Mouse (Mus musculus): ENCODE measurements around the gene Ptrh2. TPM values are rescaled to one million over a fixed set of nuclear protein-coding genes. Genes with fewer than 3 reads are reported as not detected.

Gene Ptrh2
- polyA plus RNA-seq, 1 experiment from 2014 or later: 30.2 TPM

- no peak for DNase-seq (ENCODE audit: low spot score)
- WGBS: 74% methylated on average over 5 of the region's 5 CpGs
- Histone ChIP-seq H3K27me3 (ENCODE audit: insufficient read depth, poor library complexity, severe bottlenecking) (no peaks in the 10 kb centered on the region), H3K4me3 (no peak overlapping the region), H3K27ac (no peak overlapping the region), H3K36me3 (0 out of 2 replicates have a peak, but pooled peaks cover 2% of the 10 kb centered on the region), H3K9me3 (no peaks in the 10 kb centered on the region), H3K4me1 (peaks cover 13% of the 10 kb centered on the region)
These were observed 4.8 kb upstream of the Ptrh2 start for GRCm38 (mm10) chr11:86678957-86679356.

DNA sequence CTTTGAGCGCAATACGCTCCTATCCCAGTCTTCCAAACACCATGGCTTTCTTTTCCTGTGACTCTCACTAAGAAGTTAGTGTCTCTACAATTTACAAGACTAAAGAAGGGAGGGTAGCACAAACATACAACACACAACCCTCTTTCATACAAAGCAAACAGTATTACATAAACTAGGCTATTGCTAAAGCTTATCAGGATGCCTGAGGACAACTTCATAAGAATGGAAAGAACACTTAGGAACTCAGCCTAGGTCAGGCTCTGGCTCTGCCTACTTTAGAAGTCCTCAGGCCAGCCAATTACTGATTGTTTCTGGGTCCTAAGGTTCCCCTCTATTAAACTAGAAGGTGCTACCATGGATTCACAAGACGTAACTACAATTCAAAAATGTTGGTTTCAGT is 3.1 kb upstream of the Ptrh2 start:
- Histone ChIP-seq H3K9me3 (no peaks in the 10 kb centered on the region), H3K4me3 (no peak overlapping the region), H3K27me3 (ENCODE audit: insufficient read depth, poor library complexity, severe bottlenecking) (no peaks in the 10 kb centered on the region), H3K36me3 (0 out of 2 replicates have a peak, but pooled peaks cover 2% of the 10 kb centered on the region), H3K27ac (no peak overlapping the region), H3K4me1 (peaks cover 25% of the 10 kb centered on the region)
- WGBS: 96% methylated on average over 3 of the region's 3 CpGs
- DNase-seq (ENCODE audit: low spot score): no peak

DNA sequence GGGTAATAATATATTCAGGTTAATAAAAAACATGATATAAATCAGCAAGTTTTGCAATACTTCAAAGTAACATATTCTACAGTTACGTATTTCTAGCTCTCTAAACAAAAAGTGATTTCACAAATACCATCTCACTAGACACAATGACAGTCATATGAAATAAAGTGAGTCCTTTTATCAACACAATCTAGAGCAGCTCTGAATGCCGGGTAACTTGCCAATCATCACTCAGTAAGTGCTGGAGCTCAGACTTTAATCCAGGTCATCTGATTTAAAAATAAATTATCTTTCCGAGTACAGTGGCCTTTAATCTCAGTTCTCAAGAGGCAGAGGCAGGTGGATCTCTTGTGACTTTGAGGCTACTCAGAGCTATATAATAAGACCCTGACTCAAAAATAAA is 2.4 kb upstream of the Ptrh2 start:
- no peak overlapping the region for H3K4me3 ChIP-seq
- no peaks in the 10 kb centered on the region for H3K27me3 ChIP-seq (ENCODE audit: insufficient read depth, poor library complexity, severe bottlenecking)
- H3K27ac ChIP-seq: no peak overlapping the region
- peaks cover 27% of the 10 kb centered on the region for H3K4me1 ChIP-seq
- 76% methylated on average over 3 of the region's 3 CpGs for WGBS
- H3K36me3 ChIP-seq: 0 out of 2 replicates have a peak, but pooled peaks cover 2% of the 10 kb centered on the region
- no peak for DNase-seq (ENCODE audit: low spot score)
- H3K9me3 ChIP-seq: no peaks in the 10 kb centered on the region

- peaks cover 8% of the 10 kb centered on the region for H3K36me3 ChIP-seq
- peak overlapping the region; percentile 91 for H3K27ac ChIP-seq
- no peak for DNase-seq (ENCODE audit: low spot score)
- H3K4me1 ChIP-seq: peaks cover 27% of the 10 kb centered on the region
- 35% methylated on average over 7 of the region's 7 CpGs for WGBS
- H3K4me3 ChIP-seq: peak overlapping the region; percentile 87
- H3K27me3 ChIP-seq (ENCODE audit: insufficient read depth, poor library complexity, severe bottlenecking): no peaks in the 10 kb centered on the region
- H3K9me3 ChIP-seq: no peaks in the 10 kb centered on the region
These were observed 924 bp upstream of the Ptrh2 start for GRCm38 (mm10) chr11:86682861-86683260.

- Histone ChIP-seq H3K9me3 (no peaks in the 10 kb centered on the region), H3K27ac (peak overlapping the region; percentile 91), H3K36me3 (peaks cover 19% of the 10 kb centered on the region), H3K4me1 (peaks cover 22% of the 10 kb centered on the region), H3K4me3 (peak overlapping the region; percentile 87), H3K27me3 (ENCODE audit: insufficient read depth, poor library complexity, severe bottlenecking) (no peaks in the 10 kb centered on the region)
- DNase-seq (ENCODE audit: low spot score): no peak
- WGBS: 9% methylated on average over 20 of the region's 20 CpGs
These were observed 584 bp downstream of the Ptrh2 start for GRCm38 (mm10) chr11:86684126-86685012.

DNA sequence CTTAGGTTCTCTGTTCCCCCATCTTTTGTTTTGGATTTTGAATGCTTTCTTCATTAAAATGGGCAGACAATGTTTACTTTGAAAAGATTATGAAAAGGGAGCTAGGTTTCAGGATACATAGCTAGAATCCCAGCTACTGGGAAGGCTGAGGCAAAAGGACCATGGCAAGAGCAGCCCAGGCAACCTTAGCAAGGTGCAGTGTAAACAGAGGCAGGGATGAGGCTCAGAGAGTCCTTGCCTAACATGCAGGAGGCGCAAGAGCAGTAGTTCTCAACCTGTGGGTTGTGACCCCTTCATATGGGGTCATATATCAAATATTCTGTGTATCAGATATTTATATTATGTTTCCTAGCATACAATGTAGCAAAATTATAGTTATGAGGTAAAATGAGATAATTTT is 1.6 kb downstream of the Ptrh2 start:
- no peak for DNase-seq (ENCODE audit: low spot score)
- 90% methylated on average over 1 of the region's 1 CpGs for WGBS
- H3K4me1 ChIP-seq: peaks cover 22% of the 10 kb centered on the region
- H3K9me3 ChIP-seq: no peaks in the 10 kb centered on the region
- no peak overlapping the region for H3K27ac ChIP-seq
- no peak overlapping the region for H3K4me3 ChIP-seq
- no peaks in the 10 kb centered on the region for H3K27me3 ChIP-seq (ENCODE audit: insufficient read depth, poor library complexity, severe bottlenecking)
- peaks cover 29% of the 10 kb centered on the region for H3K36me3 ChIP-seq

DNA sequence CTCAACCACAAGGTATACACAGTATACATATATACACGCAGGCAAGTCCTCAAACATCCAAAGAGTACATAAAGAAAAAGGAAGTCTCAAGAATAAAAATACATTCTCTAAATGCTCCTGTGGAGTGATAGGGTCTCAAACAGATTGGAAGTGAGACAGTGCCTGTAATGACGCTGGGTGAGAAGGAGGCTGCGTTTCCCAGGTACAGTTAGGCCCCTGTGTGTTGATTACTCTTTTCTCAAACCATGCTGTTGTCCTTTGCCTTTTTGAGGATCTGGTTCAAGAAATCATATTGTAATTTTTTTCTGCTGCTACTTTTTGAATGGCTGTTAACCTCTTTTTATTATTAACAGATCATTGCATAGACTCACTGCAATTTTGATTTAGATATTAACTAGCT is 6.6 kb downstream of the Ptrh2 start:
- peaks cover 74% of the 10 kb centered on the region for H3K36me3 ChIP-seq
- no peaks in the 10 kb centered on the region for H3K27me3 ChIP-seq (ENCODE audit: insufficient read depth, poor library complexity, severe bottlenecking)
- H3K9me3 ChIP-seq: no peaks in the 10 kb centered on the region
- no peak for DNase-seq (ENCODE audit: low spot score)
- no peak overlapping the region for H3K4me3 ChIP-seq
- WGBS: 86% methylated on average over 3 of the region's 3 CpGs
- H3K4me1 ChIP-seq: peaks cover 5% of the 10 kb centered on the region
- H3K27ac ChIP-seq: no peak overlapping the region

GRCm38 (mm10) chr11:86691482-86691881 is 7.7 kb downstream of the Ptrh2 start:
- 93% methylated on average over 3 of the region's 3 CpGs for WGBS
- Histone ChIP-seq H3K9me3 (no peaks in the 10 kb centered on the region), H3K36me3 (peaks cover 82% of the 10 kb centered on the region)

DNA sequence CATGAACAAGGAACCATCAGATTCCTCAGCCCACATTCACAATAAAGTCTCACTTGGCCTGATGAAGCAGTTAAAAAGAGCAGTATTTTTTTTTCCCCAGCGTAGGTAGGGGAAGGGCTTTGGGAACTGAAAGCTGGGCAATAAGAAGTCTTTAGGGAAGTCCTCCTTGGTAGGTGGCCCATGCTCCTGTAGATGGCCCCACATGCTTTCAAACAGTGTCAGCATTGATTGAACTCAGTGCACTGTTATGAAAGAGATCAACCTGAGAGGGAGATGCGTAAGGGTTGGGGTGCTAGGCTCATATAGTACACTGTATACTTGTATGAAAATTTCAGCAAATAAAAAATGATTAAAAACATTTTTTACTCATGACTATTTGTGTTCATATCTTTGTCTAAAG is 8.2 kb downstream of the Ptrh2 start:
- H3K9me3 ChIP-seq: no peaks in the 10 kb centered on the region
- 87% methylated on average over 2 of the region's 2 CpGs for WGBS

More at GRCm38 (mm10) chr11:86691482-86691881, 7.7 kb downstream of the Ptrh2 start:
- DNase-seq (ENCODE audit: low spot score): no peak
- H3K27ac ChIP-seq: no peak overlapping the region
- no peaks in the 10 kb centered on the region for H3K27me3 ChIP-seq (ENCODE audit: insufficient read depth, poor library complexity, severe bottlenecking)
- H3K4me1 ChIP-seq: no peaks in the 10 kb centered on the region
- no peak overlapping the region for H3K4me3 ChIP-seq

GRCm38 (mm10) chr11:86692546-86692945 is 8.8 kb downstream of the Ptrh2 start:
- H3K4me3 ChIP-seq: no peak overlapping the region
- no peaks in the 10 kb centered on the region for H3K4me1 ChIP-seq
- H3K36me3 ChIP-seq: peaks cover 87% of the 10 kb centered on the region
- H3K27ac ChIP-seq: no peak overlapping the region
- H3K27me3 ChIP-seq (ENCODE audit: insufficient read depth, poor library complexity, severe bottlenecking): no peaks in the 10 kb centered on the region
- H3K9me3 ChIP-seq: no peaks in the 10 kb centered on the region
- DNase-seq (ENCODE audit: low spot score): no peak
- WGBS: 90% methylated on average over 2 of the region's 2 CpGs

More for the DNA sequence above, 8.2 kb downstream of the Ptrh2 start:
- Histone ChIP-seq H3K4me3 (no peak overlapping the region), H3K27me3 (ENCODE audit: insufficient read depth, poor library complexity, severe bottlenecking) (no peaks in the 10 kb centered on the region), H3K27ac (no peak overlapping the region), H3K4me1 (no peaks in the 10 kb centered on the region), H3K36me3 (peaks cover 86% of the 10 kb centered on the region)
- DNase-seq (ENCODE audit: low spot score): no peak

- H3K4me1 ChIP-seq: no peaks in the 10 kb centered on the region
- no peaks in the 10 kb centered on the region for H3K9me3 ChIP-seq
- H3K36me3 ChIP-seq: peaks cover 90% of the 10 kb centered on the region
- no peak overlapping the region for H3K4me3 ChIP-seq
- H3K27me3 ChIP-seq (ENCODE audit: insufficient read depth, poor library complexity, severe bottlenecking): no peaks in the 10 kb centered on the region
- no peak overlapping the region for H3K27ac ChIP-seq
- DNase-seq (ENCODE audit: low spot score): no peak
- WGBS: 82% methylated on average over 4 of the region's 4 CpGs
These were observed 11.7 kb downstream of the Ptrh2 start for GRCm38 (mm10) chr11:86695461-86695860.

DNA sequence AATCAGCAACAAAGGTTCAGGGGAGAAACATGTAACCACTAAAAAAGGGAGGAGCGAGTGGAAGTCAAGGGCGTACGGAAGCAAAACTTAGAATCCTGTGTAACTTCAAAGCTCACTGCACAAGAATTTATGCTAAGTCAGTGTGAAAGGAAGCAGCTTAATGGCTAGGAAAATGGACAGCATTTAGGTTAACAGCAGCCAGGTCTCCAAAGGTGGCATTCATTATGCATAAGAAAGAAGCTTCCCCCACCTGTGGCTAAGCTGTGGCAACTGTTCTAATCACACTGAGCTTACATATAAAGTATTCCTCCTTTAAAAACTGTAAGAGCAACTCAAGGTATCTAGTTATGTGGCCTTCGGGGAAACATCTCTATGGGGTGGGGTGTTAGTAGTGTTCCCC is 17.4 kb downstream of the Ptrh2 start:
- Histone ChIP-seq H3K27me3 (ENCODE audit: insufficient read depth, poor library complexity, severe bottlenecking) (no peaks in the 10 kb centered on the region), H3K9me3 (no peaks in the 10 kb centered on the region), H3K4me1 (no peaks in the 10 kb centered on the region), H3K36me3 (peaks cover 94% of the 10 kb centered on the region), H3K4me3 (no peak overlapping the region), H3K27ac (no peak overlapping the region)
- 88% methylated on average over 4 of the region's 4 CpGs for WGBS
- no peak for DNase-seq (ENCODE audit: low spot score)

GRCm38 (mm10) chr11:86714606-86715005 is 30.8 kb downstream of the Ptrh2 start:
- peaks cover 89% of the 10 kb centered on the region for H3K36me3 ChIP-seq
- H3K4me3 ChIP-seq: no peak overlapping the region
- no peak overlapping the region for H3K27ac ChIP-seq
- no peaks in the 10 kb centered on the region for H3K27me3 ChIP-seq (ENCODE audit: insufficient read depth, poor library complexity, severe bottlenecking)
- no peaks in the 10 kb centered on the region for H3K4me1 ChIP-seq
- DNase-seq (ENCODE audit: low spot score): no peak
- H3K9me3 ChIP-seq: no peaks in the 10 kb centered on the region
